Mouse (Mus musculus): Measurements from ENCODE around the gene Sorcs3. TPM values are rescaled to one million over a fixed set of nuclear protein-coding genes. Genes with fewer than 3 reads are reported as not detected.

The Sorcs3 gene
- polyA plus RNA-seq, 1 experiment from 2014 or later: 16.3 TPM

- Histone ChIP-seq H3K27me3 (no peaks in the 10 kb centered on the region), H3K9me3 (no peaks in the 10 kb centered on the region), H3K4me3 (no peak overlapping the region), H3K4me2 (no peak overlapping the region), H3K36me3 (no peaks in the 10 kb centered on the region), H3K27ac (replicated peaks) (no peak overlapping the region), H3K9ac (no peak overlapping the region), H3K4me1 (replicated peaks) (no peaks in the 10 kb centered on the region)
- ATAC-seq (ENCODE audit: low FRiP score, low read depth): no peak
- 93% methylated on average over 2 of the region's 2 CpGs for WGBS
Observed at GRCm38 (mm10) chr19:48294251-48294650, 88.4 kb downstream of the Sorcs3 start.

DNA sequence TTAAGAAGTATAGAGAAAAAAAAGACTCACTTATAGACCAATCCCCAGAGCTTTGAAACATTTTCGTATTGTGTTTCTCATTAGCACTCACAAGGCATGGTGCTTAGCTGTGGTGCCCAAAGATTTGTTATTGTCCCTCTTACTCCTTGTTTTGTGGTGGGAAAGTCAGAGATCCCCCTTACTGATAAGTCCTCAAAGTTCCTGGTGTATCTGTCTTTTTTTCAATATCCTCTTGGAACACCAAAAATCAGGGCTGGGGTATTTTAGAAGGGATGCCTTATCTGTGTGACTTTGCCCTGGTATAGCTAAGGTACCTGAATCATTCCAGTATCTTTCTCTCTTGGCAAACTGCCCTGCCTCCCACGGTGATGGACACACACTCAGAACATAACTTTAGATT, 92.6 kb downstream of the Sorcs3 start:
- Histone ChIP-seq H3K4me3 (no peak overlapping the region), H3K27me3 (no peaks in the 10 kb centered on the region), H3K9me3 (no peaks in the 10 kb centered on the region), H3K9ac (no peak overlapping the region), H3K27ac (replicated peaks) (no peak overlapping the region), H3K4me2 (no peak overlapping the region), H3K36me3 (no peaks in the 10 kb centered on the region), H3K4me1 (replicated peaks) (peaks cover 15% of the 10 kb centered on the region)
- no peak for ATAC-seq (ENCODE audit: low FRiP score, low read depth)
- 77% methylated on average over 2 of the region's 2 CpGs for WGBS

GRCm38 (mm10) chr19:48300440-48301231, 94.8 kb downstream of the Sorcs3 start:
- 0 out of 2 replicates have a peak overlapping the region, but pooled peaks have one; percentile 25 for H3K4me2 ChIP-seq
- H3K9ac ChIP-seq: no peak overlapping the region
- peaks cover 15% of the 10 kb centered on the region for H3K4me1 ChIP-seq (replicated peaks)
- ATAC-seq (ENCODE audit: low FRiP score, low read depth): peak; percentile 86; the same call in 1 of the 2 replicates
- H3K4me3 ChIP-seq: no peak overlapping the region
- H3K9me3 ChIP-seq: no peaks in the 10 kb centered on the region
- peak overlapping the region; percentile 46; the same call in 1 of the 2 replicates for H3K27ac ChIP-seq (replicated peaks)
- H3K36me3 ChIP-seq: no peaks in the 10 kb centered on the region
- H3K27me3 ChIP-seq: no peaks in the 10 kb centered on the region
- WGBS: 19% methylated on average over 14 of the region's 14 CpGs

DNA sequence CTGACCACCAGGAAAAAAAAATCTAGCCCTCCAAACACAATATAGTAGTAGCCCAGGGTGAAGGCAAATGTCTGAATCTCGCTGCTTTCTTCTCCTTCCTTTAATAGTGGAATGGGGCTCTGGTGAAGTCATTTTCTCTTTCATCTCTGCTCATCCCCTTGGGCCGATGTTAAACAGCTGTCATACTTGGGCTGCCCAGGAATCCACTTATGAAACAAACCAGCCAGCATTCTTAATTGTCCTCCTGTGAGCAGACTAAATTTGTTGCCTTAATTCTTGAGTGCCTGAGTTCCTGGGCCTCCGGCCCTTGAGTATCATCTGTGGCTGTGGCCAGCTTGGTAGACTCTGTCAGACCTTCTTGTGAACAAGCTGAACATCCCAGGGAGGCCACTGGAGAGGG, 95.5 kb downstream of the Sorcs3 start:
- no peak for ATAC-seq (ENCODE audit: low FRiP score, low read depth)
- peak overlapping the region; percentile 46; the same call in 1 of the 2 replicates for H3K27ac ChIP-seq (replicated peaks)
- H3K4me2 ChIP-seq: no peak overlapping the region

DNA sequence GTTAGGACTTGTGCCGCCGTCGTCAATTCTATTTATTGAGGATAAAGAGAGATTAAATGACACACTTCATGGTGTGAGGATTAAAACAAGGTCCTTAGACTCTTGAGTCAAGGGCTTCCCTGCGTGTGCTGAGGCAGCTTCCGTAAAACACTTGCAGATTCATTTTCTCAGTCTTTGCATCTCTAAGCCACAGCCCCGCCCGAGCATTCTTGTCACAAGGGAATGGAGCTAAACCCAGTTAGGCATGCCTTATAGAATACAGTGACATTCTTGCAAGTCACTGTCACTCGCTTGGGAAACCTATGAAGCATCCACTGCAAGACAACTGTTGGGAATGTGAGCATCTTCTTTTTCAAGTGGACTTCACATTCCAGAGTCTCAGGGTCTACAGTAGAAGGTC, 102.5 kb downstream of the Sorcs3 start:
- Histone ChIP-seq H3K36me3 (no peaks in the 10 kb centered on the region), H3K4me2 (no peak overlapping the region), H3K27me3 (no peaks in the 10 kb centered on the region), H3K4me3 (no peak overlapping the region), H3K27ac (replicated peaks) (no peak overlapping the region), H3K9ac (no peak overlapping the region), H3K9me3 (no peaks in the 10 kb centered on the region), H3K4me1 (replicated peaks) (peaks cover 18% of the 10 kb centered on the region)
- no peak for ATAC-seq (ENCODE audit: low FRiP score, low read depth)
- 88% methylated on average over 8 of the region's 8 CpGs for WGBS

More for the DNA sequence above, 95.5 kb downstream of the Sorcs3 start:
- Histone ChIP-seq H3K4me3 (no peak overlapping the region), H3K9me3 (no peaks in the 10 kb centered on the region), H3K36me3 (no peaks in the 10 kb centered on the region), H3K9ac (no peak overlapping the region), H3K4me1 (replicated peaks) (peaks cover 15% of the 10 kb centered on the region), H3K27me3 (no peaks in the 10 kb centered on the region)
- 25% methylated on average over 3 of the region's 3 CpGs for WGBS

GRCm38 (mm10) chr19:48309531-48310337, 103.9 kb downstream of the Sorcs3 start:
- 50% methylated on average over 15 of the region's 15 CpGs for WGBS
- Histone ChIP-seq H3K27me3 (no peaks in the 10 kb centered on the region), H3K27ac (replicated peaks) (no peak overlapping the region), H3K36me3 (no peaks in the 10 kb centered on the region), H3K9ac (no peak overlapping the region), H3K4me3 (no peak overlapping the region), H3K9me3 (no peaks in the 10 kb centered on the region), H3K4me1 (replicated peaks) (peaks cover 18% of the 10 kb centered on the region), H3K4me2 (no peak overlapping the region)
- ATAC-seq (ENCODE audit: low FRiP score, low read depth): peak; percentile 69; the same call in 1 of the 2 replicates

DNA sequence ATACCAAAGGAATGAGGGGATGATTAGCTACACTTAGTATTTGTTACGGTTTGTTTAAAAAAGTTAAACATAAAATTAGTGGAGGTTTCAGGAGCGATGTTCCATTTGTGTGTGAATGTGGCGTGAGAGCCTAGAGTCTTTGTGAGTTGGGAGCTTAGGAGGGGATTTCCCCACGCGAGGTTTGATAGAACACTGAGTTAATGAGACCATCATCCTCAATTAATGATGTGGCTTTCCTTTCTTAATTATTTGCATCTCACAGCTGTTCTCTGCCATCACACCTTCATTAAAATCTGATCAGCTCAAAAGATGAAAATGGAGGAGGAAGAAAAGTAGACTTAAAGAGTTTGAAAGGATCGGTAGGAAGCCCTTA, 104.5 kb downstream of the Sorcs3 start:
- Histone ChIP-seq H3K9me3 (no peaks in the 10 kb centered on the region), H3K4me3 (no peak overlapping the region), H3K27me3 (no peaks in the 10 kb centered on the region), H3K27ac (replicated peaks) (no peak overlapping the region), H3K4me1 (replicated peaks) (peaks cover 18% of the 10 kb centered on the region), H3K9ac (no peak overlapping the region), H3K4me2 (no peak overlapping the region), H3K36me3 (no peaks in the 10 kb centered on the region)
- ATAC-seq (ENCODE audit: low FRiP score, low read depth): no peak
- WGBS: 50% methylated on average over 6 of the region's 6 CpGs

DNA sequence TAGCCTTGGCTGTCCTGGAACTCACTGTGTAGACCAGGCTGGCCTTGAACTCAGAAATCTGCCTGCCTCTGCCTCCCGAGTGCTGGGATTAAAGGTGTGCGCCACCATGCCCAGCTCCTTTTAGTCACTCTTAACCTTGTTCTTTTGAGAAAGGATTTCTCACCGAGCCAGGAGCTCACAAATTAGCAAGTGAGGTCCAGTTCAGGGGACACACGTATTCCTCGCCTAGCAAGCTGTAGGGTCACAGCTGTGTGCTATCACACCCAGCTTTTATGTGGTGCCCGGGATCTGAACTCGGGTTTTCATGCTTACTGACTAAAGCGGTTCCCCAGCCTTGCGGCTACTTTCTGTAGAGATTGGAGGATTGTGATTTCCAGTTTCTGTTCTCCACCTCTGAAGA, 108.0 kb downstream of the Sorcs3 start:
- peaks cover 18% of the 10 kb centered on the region for H3K4me1 ChIP-seq (replicated peaks)
- 93% methylated on average over 9 of the region's 9 CpGs for WGBS
- H3K36me3 ChIP-seq: no peaks in the 10 kb centered on the region
- H3K9me3 ChIP-seq: no peaks in the 10 kb centered on the region
- no peaks in the 10 kb centered on the region for H3K27me3 ChIP-seq
- H3K27ac ChIP-seq (replicated peaks): no peak overlapping the region
- no peak for ATAC-seq (ENCODE audit: low FRiP score, low read depth)
- no peak overlapping the region for H3K4me2 ChIP-seq
- H3K9ac ChIP-seq: no peak overlapping the region
- no peak overlapping the region for H3K4me3 ChIP-seq

DNA sequence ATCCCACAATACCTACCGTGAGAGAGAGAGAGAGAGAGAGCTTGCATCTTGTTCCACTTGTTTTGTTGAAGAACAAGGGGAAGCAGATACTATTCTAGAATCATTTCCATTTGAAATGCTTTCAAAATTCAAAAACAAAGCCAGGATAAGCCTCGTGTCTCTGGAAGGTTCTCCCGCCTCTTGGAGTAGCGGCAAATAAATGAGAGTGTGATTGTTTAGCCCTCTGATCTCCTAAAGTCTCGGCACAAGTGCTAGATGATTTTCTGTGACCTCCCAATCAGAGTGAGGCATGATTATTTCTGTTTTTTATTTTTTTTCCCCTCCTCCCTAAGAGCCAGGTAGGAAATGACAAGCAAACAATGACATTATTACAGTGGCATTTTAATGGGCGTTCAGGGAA, 121.3 kb downstream of the Sorcs3 start:
- Histone ChIP-seq H3K9ac (no peak overlapping the region), H3K36me3 (no peaks in the 10 kb centered on the region), H3K4me3 (no peak overlapping the region), H3K27ac (replicated peaks) (no peak overlapping the region), H3K9me3 (no peaks in the 10 kb centered on the region), H3K27me3 (no peaks in the 10 kb centered on the region), H3K4me2 (no peak overlapping the region), H3K4me1 (replicated peaks) (peaks cover 9% of the 10 kb centered on the region; the same call in 1 of the 2 replicates)
- no peak for ATAC-seq (ENCODE audit: low FRiP score, low read depth)
- 27% methylated on average over 6 of the region's 6 CpGs for WGBS

DNA sequence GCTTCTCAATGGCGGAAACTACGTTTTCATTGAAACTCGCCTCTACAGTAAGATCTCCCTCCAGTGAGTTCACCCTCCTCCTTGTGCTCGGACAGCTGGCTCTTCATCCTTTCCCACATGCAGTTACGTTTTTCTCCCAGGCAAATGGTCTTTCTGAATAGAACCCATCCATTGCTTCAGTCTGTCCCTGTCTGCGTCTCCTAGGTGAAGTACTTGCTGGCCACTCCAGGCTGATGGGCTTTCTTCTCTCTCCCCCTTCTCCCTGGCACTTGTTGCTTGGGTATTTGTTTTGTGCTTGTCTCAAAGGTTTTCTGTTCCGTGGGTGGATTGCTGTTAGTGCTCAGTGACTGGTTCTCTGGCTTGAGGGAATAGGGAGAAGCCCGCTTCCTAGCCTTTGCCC, 122.3 kb downstream of the Sorcs3 start:
- H3K9ac ChIP-seq: no peak overlapping the region
- no peaks in the 10 kb centered on the region for H3K9me3 ChIP-seq
- H3K36me3 ChIP-seq: no peaks in the 10 kb centered on the region
- H3K4me3 ChIP-seq: no peak overlapping the region
- peaks cover 9% of the 10 kb centered on the region; the same call in 1 of the 2 replicates for H3K4me1 ChIP-seq (replicated peaks)
- H3K27me3 ChIP-seq: no peaks in the 10 kb centered on the region
- H3K27ac ChIP-seq (replicated peaks): no peak overlapping the region
- WGBS: 58% methylated on average over 8 of the region's 8 CpGs
- H3K4me2 ChIP-seq: no peak overlapping the region
- ATAC-seq (ENCODE audit: low FRiP score, low read depth): peak; percentile 72; the same call in 1 of the 2 replicates

DNA sequence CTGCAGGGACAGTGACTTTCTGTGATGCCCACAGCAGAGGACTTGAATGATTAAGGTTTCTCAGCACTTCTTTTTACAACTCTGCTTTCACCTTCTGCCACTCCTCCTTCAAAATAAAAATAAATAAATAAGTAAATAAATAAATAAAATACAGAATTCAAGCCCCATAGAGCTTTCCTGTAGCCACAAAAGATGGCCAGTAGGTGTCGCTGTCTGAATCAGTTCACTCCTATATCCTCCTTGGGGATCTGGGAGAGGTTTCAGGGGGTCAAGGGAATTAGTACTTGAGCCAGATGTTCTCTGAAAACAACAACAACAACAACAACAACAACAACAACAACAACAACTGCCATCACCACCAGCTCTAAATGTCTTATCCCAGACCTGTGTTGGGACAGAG, 125.8 kb downstream of the Sorcs3 start:
- Histone ChIP-seq H3K4me3 (no peak overlapping the region), H3K4me2 (no peak overlapping the region), H3K4me1 (replicated peaks) (peaks cover 9% of the 10 kb centered on the region; the same call in 1 of the 2 replicates), H3K27me3 (no peaks in the 10 kb centered on the region), H3K27ac (replicated peaks) (no peak overlapping the region), H3K9me3 (no peaks in the 10 kb centered on the region), H3K36me3 (no peaks in the 10 kb centered on the region), H3K9ac (no peak overlapping the region)
- whole genome bisulfite sequencing: 8% methylated on average over 1 of the region's 1 CpGs
- ATAC-seq (ENCODE audit: low FRiP score, low read depth): no peak

GRCm38 (mm10) chr19:48333085-48333484, 127.3 kb downstream of the Sorcs3 start:
- 73% methylated on average over 2 of the region's 2 CpGs for WGBS
- no peaks in the 10 kb centered on the region for H3K27me3 ChIP-seq
- ATAC-seq (ENCODE audit: low FRiP score, low read depth): no peak
- no peaks in the 10 kb centered on the region for H3K9me3 ChIP-seq
- no peak overlapping the region for H3K27ac ChIP-seq (replicated peaks)
- H3K36me3 ChIP-seq: no peaks in the 10 kb centered on the region
- H3K9ac ChIP-seq: no peak overlapping the region
- no peak overlapping the region for H3K4me3 ChIP-seq
- no peak overlapping the region for H3K4me2 ChIP-seq
- H3K4me1 ChIP-seq (replicated peaks): 0 out of 2 replicates have a peak, but pooled peaks cover 5% of the 10 kb centered on the region

All from hindbrain, embryonic 15.5 days (tissue).